Mouse (Mus musculus) bone marrow, adult 2 months (tissue): ENCODE measurements around the gene Eef1akmt3.

Source experiments
- CTCF ChIP-seq: fragments of 200-500 bp; IDR thresholded peaks from 2 replicates; pipeline ENCODE4 v1.5.1; 2011; ENCODE audit warnings: low read length, control low read depth; ENCODE audit not compliant: control insufficient read depth, insufficient read depth
- POLR2A ChIP-seq: fragments of 200-500 bp; IDR thresholded peaks from 2 replicates; pipeline ENCODE4 v1.6.1; 2011; ENCODE audit warnings: low read depth, mild to moderate bottlenecking, control low read depth, low read length, borderline replicate concordance; ENCODE audit not compliant: control insufficient read depth

DNA sequence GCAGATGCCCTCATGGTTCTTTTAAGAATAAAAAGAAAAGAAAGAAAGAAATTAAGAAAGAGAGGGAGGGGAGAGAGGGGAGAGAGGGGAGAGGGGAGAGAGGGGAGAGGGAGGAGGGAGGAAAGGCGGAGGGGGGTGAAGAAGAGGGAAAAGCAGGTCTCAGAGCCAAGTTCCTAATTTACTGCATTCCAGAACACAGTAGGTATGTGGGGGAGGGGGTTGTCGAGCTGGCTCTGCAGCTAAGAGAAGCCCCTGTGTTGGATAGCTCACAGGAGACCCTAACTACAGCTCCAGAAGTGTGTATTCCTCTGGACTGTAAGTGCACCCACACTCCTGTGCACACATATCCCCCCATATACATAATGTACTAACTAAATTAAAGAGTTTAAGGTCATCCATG, 24.2 kb downstream of the Eef1akmt3 start:
- TF ChIP-seq CTCF (no peak), POLR2A (no peak)
